ENCODE assay signal across 19 mouse cellular contexts in genomic region chr10:52430953-52431352, GRCm38 (mm10). TPM values are rescaled to one million over a fixed set of nuclear protein-coding genes. Genes with fewer than 3 reads are reported as not detected.
"Had no signal": no experiment of that assay in that cellular context is flagged by ENCODE, and none has a peak within 500 bp of the region (broad histone marks: within the 10 kb centered on the region; RNA-seq: fewer than 3 reads in every experiment).

No protein-coding gene starts in this region.

- H3K27me3 ChIP-seq: neural tube, embryonic 15.5 days; stomach, embryonic 15.5 days had no signal

- DNase-seq: retina, postnatal 1 day; right cerebral cortex, postnatal 14 days; right cerebral cortex, postnatal 25 days; right cerebral cortex, postnatal 4 days; spleen, adult 18-20 months; thymus, adult 18-20 months; thymus, adult 2 months; thymus, postnatal 14 days; thymus, postnatal 25 days; thymus, postnatal 36 days; thymus, postnatal 4 days had no signal

- H3K4me2 ChIP-seq: neural tube, embryonic 15.5 days; stomach, embryonic 15.5 days had no signal

- H3K27ac ChIP-seq: neural tube, embryonic 15.5 days; stomach, embryonic 15.5 days; stomach, postnatal 0 days had no signal

- H3K9me3 ChIP-seq: neural tube, embryonic 15.5 days; stomach, embryonic 15.5 days had no signal

- H3K9ac ChIP-seq: neural tube, embryonic 15.5 days; stomach, embryonic 15.5 days had no signal

- H3K4me3 ChIP-seq: neural tube, embryonic 15.5 days; stomach, embryonic 15.5 days had no signal

RNA-seq across cellular contexts. Expression of gene Nepn, which starts 42.2 kb away (rescaled TPM):
- total RNA-seq: neutrophil, adult 5-6 weeks had no signal
- polyA plus RNA-seq: neural tube, embryonic 14.5 days; small intestine, adult 2 months; spleen, adult 2 months; testis, adult 2 months had no signal
